Mouse (Mus musculus) C2C12 (cell line): ENCODE data around the gene Zc3h10.

Experiments used
- CTCF ChIP-seq: IDR thresholded peaks from one replicate; pipeline ENCODE4 v1.5.1; 2011; ENCODE audit not compliant: control insufficient read depth, insufficient read depth, insufficient read length
- FOSL1 ChIP-seq: IDR thresholded peaks from one replicate; pipeline ENCODE4 v1.8.0; 2011; ENCODE audit warnings: mild to moderate bottlenecking, low read length; ENCODE audit not compliant: poor library complexity, insufficient read depth, severe bottlenecking
- MAX ChIP-seq: IDR thresholded peaks from one replicate; pipeline ENCODE4 v1.6.1; 2011; ENCODE audit warnings: mild to moderate bottlenecking, control low read depth
- MYOD1 ChIP-seq: IDR thresholded peaks from one replicate; pipeline ENCODE4 v1.6.1; 2011; ENCODE audit warnings: low read depth; ENCODE audit not compliant: control insufficient read depth, insufficient read length
- MYOG ChIP-seq: IDR thresholded peaks from one replicate; pipeline ENCODE4 v1.6.1; 2011; ENCODE audit not compliant: control insufficient read depth, insufficient read length; ENCODE audit errors: extremely low read depth
- USF1 ChIP-seq: IDR thresholded peaks from one replicate; pipeline ENCODE4 v1.6.1; 2011; ENCODE audit warnings: low read depth, mild to moderate bottlenecking, control low read depth, moderate library complexity

- TF ChIP-seq MYOG (no peak), CTCF (no peak), FOSL1 (no peak), USF1 (no peak), MYOD1 (no peak), MAX (no peak)
Measured at GRCm38 (mm10) chr10:128502341-128502740, 45.2 kb downstream of the Zc3h10 start.
